Mouse (Mus musculus) hindbrain, embryonic 15.5 days (tissue): ENCODE measurements around the gene Prss40. TPM values are rescaled to one million over a fixed set of nuclear protein-coding genes. Genes with fewer than 3 reads are reported as not detected.

Source experiments
- polyA plus RNA-seq: library from polyadenylated mRNA; unstranded; fragments of >200 nt; fragmentation: Nextera tagmentation; extraction: Ambion mirVana; gene quantifications from 2 replicates; pipeline ENCODE4 v1.2.1, GENCODE M21; 2015

Gene Prss40
- polyA plus RNA-seq, 1 experiment from 2014 or later, result not detected

Other genes with a start within 250 kb of the Prss40 start
- gene Ccdc115, start 121.3 kb downstream of the Prss40 start, polyA plus RNA-seq, result 62.2 and 64.5 TPM in 2 replicates
- gene Imp4, start 121.1 kb downstream of the Prss40 start, polyA plus RNA-seq, result 51.1 and 52.5 TPM in 2 replicates
- 5.0 and 6.1 TPM in 2 replicates for gene Ptpn18, start 101.2 kb downstream of the Prss40 start, polyA plus RNA-seq
- gene Prss39, start 62.5 kb downstream of the Prss40 start, polyA plus RNA-seq, result not detected in 2 replicates
- gene Cfc1, start 25.3 kb downstream of the Prss40 start, polyA plus RNA-seq, result 0.14 and 0.45 TPM in 2 replicates
- gene Amer3, start 18.7 kb upstream of the Prss40 start, polyA plus RNA-seq, result 27.2 and 29.9 TPM in 2 replicates